ENCODE assay signal across 8 mouse cellular contexts in the genomic region with DNA sequence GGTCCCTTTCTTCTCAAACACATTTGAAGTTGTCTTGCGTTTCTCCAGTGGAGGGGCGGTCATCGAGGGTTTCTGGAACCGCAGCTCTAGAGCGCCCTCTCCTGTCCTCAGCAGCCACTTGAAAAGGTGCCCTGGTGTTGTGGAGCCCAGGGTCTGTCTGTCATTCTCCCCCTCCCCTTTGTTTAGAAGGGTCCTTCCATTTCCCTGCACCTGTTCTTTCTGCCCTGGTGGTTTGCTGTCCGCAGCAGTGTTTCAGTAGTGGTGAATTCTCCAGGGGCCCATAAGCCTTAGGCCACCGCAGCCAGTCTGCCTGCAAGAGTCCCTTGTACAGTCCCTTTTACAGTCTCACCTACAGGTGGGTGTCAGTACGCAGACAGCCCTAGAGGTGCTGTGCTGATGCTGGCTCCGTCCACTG.
A peak's percentile ranks its signal among the peaks of the same experiment; 100 is the strongest.
DNase-seq lines count a peak whose midpoint lies in the region; ATAC-seq and TF ChIP-seq lines count a peak whose summit lies in the region.

No protein-coding gene starts in this region.

- no peak for DNase-seq in heart, postnatal 0 days (ENCODE audit: low spot score)
- DNase-seq in heart, postnatal 25 days (ENCODE audit: low spot score), result no peak
- DNase-seq in CD8-positive naive resting alpha-beta T cell, adult 2 months (ENCODE audit: low read depth in 2 of 2, low spot score in 2 of 2), result peak; percentile 19 to 22
- peak; percentile 72 for DNase-seq in adrenal gland, postnatal 14 days
- DNase-seq in naive thymus-derived CD4-positive, alpha-beta T cell, adult 2 months (ENCODE audit: low read depth), result peak; percentile 55
- no peak for DNase-seq in yolk sac, embryonic 10.5 days (ENCODE audit: low spot score)

- no peaks in the 10 kb centered on the region for H3K36me3 ChIP-seq in heart, postnatal 0 days (replicated peaks; ENCODE audit: control insufficient read depth, insufficient read depth, low read length)
- H3K36me3 ChIP-seq in limb, embryonic 12.5 days, result no peaks in the 10 kb centered on the region

- 64% methylated on average over 9 of the region's 9 CpGs for WGBS in heart, postnatal 0 days
- WGBS in limb, embryonic 12.5 days, result 62% methylated on average over 9 of the region's 9 CpGs

- 0 out of 2 replicates have a peak, but pooled peaks have one; percentile 24 for ATAC-seq in heart, postnatal 0 days (ENCODE audit: insufficient read depth, low read depth)
- ATAC-seq in erythroid progenitor cell, adult 5-6 weeks (replicated peaks; ENCODE audit: low FRiP score, poor library complexity, severe bottlenecking), result peak; percentile 52
- peak; percentile 63; the same call in 1 of the 2 replicates for ATAC-seq in limb, embryonic 12.5 days (ENCODE audit: insufficient number of reproducible peaks, insufficient read depth, low FRiP score, low TSS enrichment, low read depth)

- no peak overlapping the region for H3K4me2 ChIP-seq in heart, postnatal 0 days (ENCODE audit: low read depth, low read length)
- no peak overlapping the region for H3K4me2 ChIP-seq in limb, embryonic 12.5 days

- intact Hi-C loops in heart, postnatal 25 days (cut with DNase I), result loop anchor here (5.0 kb wide), 1 partner anchor 740 kb away; no protein-coding TSS in a partner anchor

- no peak overlapping the region for H3K4me3 ChIP-seq in heart, postnatal 0 days (ENCODE audit: low read depth, low read length)
- H3K4me3 ChIP-seq in limb, embryonic 12.5 days (replicated peaks), result no peak overlapping the region

- H3K9me3 ChIP-seq in heart, postnatal 0 days (replicated peaks; ENCODE audit: control insufficient read depth, low read length), result no peaks in the 10 kb centered on the region
- no peaks in the 10 kb centered on the region for H3K9me3 ChIP-seq in limb, embryonic 12.5 days

- no peak for TF ChIP-seq EP300 in heart, postnatal 0 days (IDR thresholded peaks at IDR 0.05; ENCODE audit: low read depth)

- H3K27me3 ChIP-seq in heart, postnatal 0 days (ENCODE audit: control insufficient read depth, insufficient read depth, low read length), result no peaks in the 10 kb centered on the region
- no peaks in the 10 kb centered on the region for H3K27me3 ChIP-seq in limb, embryonic 12.5 days

- peak; percentile 62 for TF ChIP-seq CTCF in heart, postnatal 0 days (IDR thresholded peaks at IDR 0.05; ENCODE audit: low read depth)

- H3K4me1 ChIP-seq in heart, postnatal 0 days (ENCODE audit: control insufficient read depth, insufficient read depth), result no peaks in the 10 kb centered on the region
- peaks cover 25% of the 10 kb centered on the region for H3K4me1 ChIP-seq in limb, embryonic 12.5 days (replicated peaks)

- no peak overlapping the region for H3K27ac ChIP-seq in heart, postnatal 0 days (ENCODE audit: low read depth)
- no peak overlapping the region for H3K27ac ChIP-seq in limb, embryonic 12.5 days

- H3K9ac ChIP-seq in heart, postnatal 0 days (replicated peaks; ENCODE audit: low read depth, low read length), result no peak overlapping the region
- H3K9ac ChIP-seq in limb, embryonic 12.5 days (replicated peaks), result no peak overlapping the region

Comparison
In these comparisons a context has a peak if more than half of its experiments do, and no peak if none do; other contexts are left out.
1. DNase-seq: peak in CD8-positive naive resting alpha-beta T cell, adult 2 months (2 of 2), adrenal gland, postnatal 14 days (single experiment) and naive thymus-derived CD4-positive, alpha-beta T cell, adult 2 months (single experiment); none in heart, postnatal 0 days (single experiment), heart, postnatal 25 days (single experiment) and yolk sac, embryonic 10.5 days (single experiment).
2. Peak in every context shown above with its lines, with median percentiles within 50 percentile points of each other: ATAC-seq.